Mouse (Mus musculus): ENCODE results near the gene Smim9.
A peak's percentile ranks its signal among the peaks of the same experiment; 100 is the strongest.
"Not testable (repeated sequence)": the region's sequence is repeated elsewhere in the genome, so short reads cannot be mapped to it uniquely, and the experiment has no call there.

The Smim9 gene

GRCm38 (mm10) chrX:75163670-75164069, at the start of gene Smim9:
Gene Smim9, minus strand, starts transcription at chrX:75163770.
- no peak for DNase-seq

- peak; percentile 39 for DNase-seq
Measured at GRCm38 (mm10) chrX:75155576-75156243, 7.9 kb downstream of the Smim9 start.

GRCm38 (mm10) chrX:75152249-75152648, 11.3 kb downstream of the Smim9 start:
- no peak for DNase-seq

- DNase-seq = no peak
Measured at GRCm38 (mm10) chrX:75150304-75150703, 13.3 kb downstream of the Smim9 start.

GRCm38 (mm10) chrX:75148414-75148813, 15.2 kb downstream of the Smim9 start:
- DNase-seq = no peak

- DNase-seq = not testable (repeated sequence)
Measured at GRCm38 (mm10) chrX:75143124-75143555, 20.4 kb downstream of the Smim9 start.

- no peak for DNase-seq
Measured at GRCm38 (mm10) chrX:75138182-75138581, 25.4 kb downstream of the Smim9 start.

- no peak for DNase-seq
Measured at GRCm38 (mm10) chrX:75137729-75138128, 25.8 kb downstream of the Smim9 start.

GRCm38 (mm10) chrX:75136938-75137337, 26.6 kb downstream of the Smim9 start:
- DNase-seq = no peak

GRCm38 (mm10) chrX:75130467-75131160, 33.0 kb downstream of the Smim9 start, which contains the start of gene Mpp1:
Gene Mpp1, minus strand, starts transcription at chrX:75131016.
- DNase-seq = peak; percentile 84

- DNase-seq = no peak
Measured at GRCm38 (mm10) chrX:75129474-75129873, 34.1 kb downstream of the Smim9 start.

GRCm38 (mm10) chrX:75128333-75128980, 35.1 kb downstream of the Smim9 start:
- peak; percentile 35 for DNase-seq

GRCm38 (mm10) chrX:75126893-75127292, 36.7 kb downstream of the Smim9 start:
- no peak for DNase-seq

GRCm38 (mm10) chrX:75125606-75126005, 38.0 kb downstream of the Smim9 start:
- no peak for DNase-seq

GRCm38 (mm10) chrX:75115550-75115949, 48.0 kb downstream of the Smim9 start:
- no peak for DNase-seq

- no peak for DNase-seq
Measured at GRCm38 (mm10) chrX:75102293-75102692, 61.3 kb downstream of the Smim9 start.

GRCm38 (mm10) chrX:75098799-75099198, 64.8 kb downstream of the Smim9 start:
- no peak for DNase-seq

GRCm38 (mm10) chrX:75096163-75096770, 67.3 kb downstream of the Smim9 start:
- no peak for DNase-seq

Data from kidney, adult 18-20 months (tissue).